11 mouse cellular contexts compared by ENCODE assay signal in the genomic region with DNA sequence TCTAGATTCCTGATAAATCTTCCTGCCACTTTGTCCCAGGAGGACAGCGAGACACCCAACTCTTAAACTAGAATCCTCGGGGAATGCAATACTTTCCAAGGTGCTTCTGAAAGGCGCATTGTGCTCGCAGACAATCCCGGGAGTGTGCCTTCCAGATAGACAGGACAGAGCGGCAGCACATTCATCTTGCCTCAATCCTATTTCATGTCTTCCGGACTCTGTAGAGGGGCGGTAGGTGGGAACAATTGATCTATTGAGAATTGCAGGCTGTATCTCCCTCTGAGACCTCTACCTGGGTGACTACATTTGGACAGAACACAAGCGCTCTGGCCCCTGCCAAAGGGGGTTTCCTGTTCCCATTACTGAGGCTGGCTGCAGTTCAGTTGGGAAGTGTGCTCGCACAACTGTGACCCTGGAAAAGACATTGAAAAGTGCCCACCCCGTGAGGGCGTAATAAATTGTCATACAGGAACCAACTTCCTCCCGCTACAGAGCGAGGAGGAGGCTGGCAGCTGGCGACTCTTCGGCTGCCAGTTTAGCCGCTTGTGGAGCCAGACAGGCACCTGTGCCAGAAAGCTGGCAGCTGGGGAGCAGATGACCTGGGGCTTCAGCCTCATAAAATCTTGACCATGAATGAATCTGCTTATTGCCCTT. TPM values are rescaled to one million over a fixed set of nuclear protein-coding genes. Genes with fewer than 3 reads are reported as not detected.
DNase-seq lines count a peak whose midpoint lies in the region; ATAC-seq lines count a peak whose summit lies in the region.
"Had no signal": no experiment of that assay in that cellular context is flagged by ENCODE, and none has a peak within 500 bp of the region (broad histone marks: within the 10 kb centered on the region; RNA-seq: fewer than 3 reads in every experiment).

No protein-coding gene starts in this region.

- whole genome bisulfite sequencing in forebrain, embryonic 14.5 days: 67% methylated on average over 17 of the region's 17 CpGs
- WGBS in forebrain, embryonic 11.5 days: 79% methylated on average over 17 of the region's 17 CpGs
- WGBS in midbrain, embryonic 14.5 days: 80% methylated on average over 17 of the region's 17 CpGs
- 79% methylated on average over 17 of the region's 17 CpGs for WGBS in midbrain, embryonic 15.5 days
- 61% methylated on average over 17 of the region's 17 CpGs for WGBS in hindbrain, embryonic 16.5 days
- 37% methylated on average over 17 of the region's 17 CpGs for WGBS in neural tube, embryonic 14.5 days

- peak; percentile 59 for DNase-seq in forebrain, embryonic 14.5 days (ENCODE audit: low spot score)
- no peak for DNase-seq in forebrain, embryonic 11.5 days (ENCODE audit: low spot score)
- peak; percentile 29 for DNase-seq in midbrain, embryonic 14.5 days
- DNase-seq in urinary bladder, postnatal 4 days (ENCODE audit: low spot score in 2 of 2): no peak
- no peak for DNase-seq in heart, postnatal 25 days (ENCODE audit: low spot score)
- DNase-seq: heart, postnatal 14 days had no signal

- H3K36me3 ChIP-seq in forebrain, embryonic 14.5 days (ENCODE audit: control insufficient read depth, insufficient read depth, low read length): no peaks in the 10 kb centered on the region
- H3K36me3 ChIP-seq in forebrain, embryonic 11.5 days (ENCODE audit: control insufficient read depth, insufficient read depth, low read length): no peaks in the 10 kb centered on the region
- no peaks in the 10 kb centered on the region for H3K36me3 ChIP-seq in midbrain, embryonic 14.5 days (ENCODE audit: control insufficient read depth, insufficient read depth, low read length)
- no peaks in the 10 kb centered on the region for H3K36me3 ChIP-seq in midbrain, embryonic 15.5 days (replicated peaks)
- no peaks in the 10 kb centered on the region for H3K36me3 ChIP-seq in hindbrain, embryonic 16.5 days (ENCODE audit: control insufficient read depth, insufficient read depth, low read length)
- H3K36me3 ChIP-seq in neural tube, embryonic 14.5 days (ENCODE audit: control insufficient read depth, insufficient read depth, low read length): no peaks in the 10 kb centered on the region
- H3K36me3 ChIP-seq: limb, embryonic 13.5 days had no signal

- H3K4me2 ChIP-seq in forebrain, embryonic 14.5 days (ENCODE audit: low read length): 0 out of 2 replicates have a peak overlapping the region, but pooled peaks have one; percentile 6
- no peak overlapping the region for H3K4me2 ChIP-seq in forebrain, embryonic 11.5 days (ENCODE audit: low read depth, low read length, severe bottlenecking)
- H3K4me2 ChIP-seq in midbrain, embryonic 14.5 days (ENCODE audit: low read length): no peak overlapping the region
- no peak overlapping the region for H3K4me2 ChIP-seq in midbrain, embryonic 15.5 days
- peak overlapping the region; percentile 32 for H3K4me2 ChIP-seq in hindbrain, embryonic 16.5 days (ENCODE audit: low read length)
- peak overlapping the region; percentile 25 for H3K4me2 ChIP-seq in neural tube, embryonic 14.5 days (ENCODE audit: low read depth, low read length)
- H3K4me2 ChIP-seq: limb, embryonic 13.5 days had no signal

- H3K4me1 ChIP-seq in forebrain, embryonic 14.5 days (ENCODE audit: control insufficient read depth, insufficient read depth, low read length): peaks cover 3% of the 10 kb centered on the region; the same call in 1 of the 2 replicates
- H3K4me1 ChIP-seq in forebrain, embryonic 11.5 days (replicated peaks; ENCODE audit: control insufficient read depth, insufficient read depth, low read length): no peaks in the 10 kb centered on the region
- no peaks in the 10 kb centered on the region for H3K4me1 ChIP-seq in midbrain, embryonic 14.5 days (ENCODE audit: control insufficient read depth, insufficient read depth, low read length)
- H3K4me1 ChIP-seq in midbrain, embryonic 15.5 days: peaks cover 11% of the 10 kb centered on the region
- peaks cover 6% of the 10 kb centered on the region for H3K4me1 ChIP-seq in hindbrain, embryonic 16.5 days (ENCODE audit: control insufficient read depth, insufficient read depth, low read depth, low read length)
- H3K4me1 ChIP-seq in neural tube, embryonic 14.5 days (ENCODE audit: control insufficient read depth, insufficient read depth, low read length): peaks cover 2% of the 10 kb centered on the region; the same call in 1 of the 2 replicates

- no peaks in the 10 kb centered on the region for H3K27me3 ChIP-seq in forebrain, embryonic 14.5 days (replicated peaks; ENCODE audit: control insufficient read depth, insufficient read depth, low read length)
- H3K27me3 ChIP-seq in forebrain, embryonic 11.5 days (ENCODE audit: control insufficient read depth, insufficient read depth, low read length): no peaks in the 10 kb centered on the region
- no peaks in the 10 kb centered on the region for H3K27me3 ChIP-seq in midbrain, embryonic 14.5 days (ENCODE audit: control insufficient read depth, insufficient read depth, low read length)
- no peaks in the 10 kb centered on the region for H3K27me3 ChIP-seq in midbrain, embryonic 15.5 days (replicated peaks)
- H3K27me3 ChIP-seq in hindbrain, embryonic 16.5 days (replicated peaks; ENCODE audit: control insufficient read depth, insufficient read depth, low read length): no peaks in the 10 kb centered on the region
- H3K27me3 ChIP-seq in neural tube, embryonic 14.5 days (ENCODE audit: control insufficient read depth, insufficient read depth, low read length): no peaks in the 10 kb centered on the region

- intact Hi-C loops in heart, postnatal 25 days (cut with DNase I): no loop called here

- no peak overlapping the region for H3K27ac ChIP-seq in forebrain, embryonic 14.5 days (ENCODE audit: low read depth, low read length)
- no peak overlapping the region for H3K27ac ChIP-seq in forebrain, embryonic 11.5 days (ENCODE audit: low read depth, low read length)
- no peak overlapping the region for H3K27ac ChIP-seq in midbrain, embryonic 14.5 days (replicated peaks; ENCODE audit: low read depth, low read length)
- H3K27ac ChIP-seq in midbrain, embryonic 15.5 days: no peak overlapping the region
- H3K27ac ChIP-seq in hindbrain, embryonic 16.5 days (ENCODE audit: low read depth, low read length): no peak overlapping the region
- no peak overlapping the region for H3K27ac ChIP-seq in neural tube, embryonic 14.5 days (ENCODE audit: low read depth, low read length)
- H3K27ac ChIP-seq: limb, embryonic 13.5 days had no signal

- no peak overlapping the region for H3K4me3 ChIP-seq in forebrain, embryonic 14.5 days (ENCODE audit: low read depth, low read length)
- H3K4me3 ChIP-seq in forebrain, embryonic 11.5 days (ENCODE audit: low read depth, low read length): no peak overlapping the region
- H3K4me3 ChIP-seq in midbrain, embryonic 14.5 days (replicated peaks; ENCODE audit: low read depth, low read length): no peak overlapping the region
- no peak overlapping the region for H3K4me3 ChIP-seq in midbrain, embryonic 15.5 days
- no peak overlapping the region for H3K4me3 ChIP-seq in hindbrain, embryonic 16.5 days (ENCODE audit: low read length)
- H3K4me3 ChIP-seq in neural tube, embryonic 14.5 days (ENCODE audit: low read depth, low read length): no peak overlapping the region
- H3K4me3 ChIP-seq: limb, embryonic 13.5 days had no signal

- ATAC-seq in forebrain, embryonic 14.5 days: no peak; the same call in 1 of the 2 replicates
- ATAC-seq in forebrain, embryonic 11.5 days (replicated peaks; ENCODE audit: low FRiP score): no peak
- ATAC-seq in midbrain, embryonic 14.5 days (ENCODE audit: low FRiP score, low TSS enrichment): no peak
- ATAC-seq in midbrain, embryonic 15.5 days (replicated peaks): no peak
- peak; percentile 69; the same call in 1 of the 2 replicates for ATAC-seq in hindbrain, embryonic 16.5 days
- peak; percentile 58; the same call in 1 of the 2 replicates for ATAC-seq in neural tube, embryonic 14.5 days (ENCODE audit: low read depth)

- H3K9ac ChIP-seq in forebrain, embryonic 14.5 days (ENCODE audit: low read length): no peak overlapping the region
- H3K9ac ChIP-seq in forebrain, embryonic 11.5 days (ENCODE audit: low read length): no peak overlapping the region
- H3K9ac ChIP-seq in midbrain, embryonic 14.5 days (replicated peaks; ENCODE audit: low read length): no peak overlapping the region
- H3K9ac ChIP-seq in midbrain, embryonic 15.5 days: no peak overlapping the region
- no peak overlapping the region; the same call in 1 of the 2 replicates for H3K9ac ChIP-seq in hindbrain, embryonic 16.5 days (ENCODE audit: low read depth, low read length)
- no peak overlapping the region for H3K9ac ChIP-seq in neural tube, embryonic 14.5 days (replicated peaks; ENCODE audit: low read depth, low read length)
- H3K9ac ChIP-seq: limb, embryonic 13.5 days had no signal

- 0 out of 2 replicates have a peak, but pooled peaks cover 5% of the 10 kb centered on the region for H3K9me3 ChIP-seq in forebrain, embryonic 14.5 days (replicated peaks; ENCODE audit: control insufficient read depth, low read length)
- no peaks in the 10 kb centered on the region for H3K9me3 ChIP-seq in forebrain, embryonic 11.5 days (ENCODE audit: control insufficient read depth, low read length)
- no peaks in the 10 kb centered on the region for H3K9me3 ChIP-seq in midbrain, embryonic 14.5 days (ENCODE audit: control insufficient read depth, low read length)
- H3K9me3 ChIP-seq in midbrain, embryonic 15.5 days: no peaks in the 10 kb centered on the region
- 0 out of 2 replicates have a peak, but pooled peaks cover 4% of the 10 kb centered on the region for H3K9me3 ChIP-seq in hindbrain, embryonic 16.5 days (ENCODE audit: control insufficient read depth, low read length)
- H3K9me3 ChIP-seq in neural tube, embryonic 14.5 days (ENCODE audit: control insufficient read depth, low read length): no peaks in the 10 kb centered on the region
- H3K9me3 ChIP-seq: limb, embryonic 13.5 days had no signal

RNA-seq across cellular contexts. Expression of a gene that starts 45.0 kb away (rescaled TPM):
- polyA plus RNA-seq in forebrain, embryonic 14.5 days (2014; fragmentation: Nextera tagmentation; extraction: Ambion mirVana): not detected in 2 replicates
- not detected in 2 replicates for polyA plus RNA-seq in forebrain, embryonic 11.5 days (2014; fragmentation: Nextera tagmentation; extraction: Ambion mirVana)
- polyA plus RNA-seq in midbrain, embryonic 14.5 days (2014; fragmentation: Nextera tagmentation; extraction: Ambion mirVana): 0.31 TPM in 1 of 2 replicates, not detected in the other
- polyA plus RNA-seq in midbrain, embryonic 15.5 days (2015; fragmentation: Nextera tagmentation; extraction: Ambion mirVana): not detected in 2 replicates
- polyA plus RNA-seq in hindbrain, embryonic 16.5 days (2015; fragmentation: Nextera tagmentation; extraction: Ambion mirVana): 0.43 TPM in 1 of 2 replicates, not detected in the other
- polyA plus RNA-seq in neural tube, embryonic 14.5 days (2014; fragmentation: Nextera tagmentation; extraction: Ambion mirVana): 0.75 TPM in 1 of 2 replicates, not detected in the other
- not detected for total RNA-seq in heart, postnatal 25 days (2021)
- total RNA-seq: heart, postnatal 14 days had no signal
- polyA plus RNA-seq: limb, embryonic 13.5 days; small intestine, adult 2 months had no signal

RNA-seq across cellular contexts. Expression of a gene that starts 52.6 kb away (rescaled TPM):
- polyA plus RNA-seq in forebrain, embryonic 14.5 days (2014; fragmentation: Nextera tagmentation; extraction: Ambion mirVana): 11.4 and 13.0 TPM in 2 replicates
- polyA plus RNA-seq in forebrain, embryonic 11.5 days (2014; fragmentation: Nextera tagmentation; extraction: Ambion mirVana): 14.3 and 14.4 TPM in 2 replicates
- polyA plus RNA-seq in midbrain, embryonic 14.5 days (2014; fragmentation: Nextera tagmentation; extraction: Ambion mirVana): 11.5 and 13.8 TPM in 2 replicates
- polyA plus RNA-seq in midbrain, embryonic 15.5 days (2015; fragmentation: Nextera tagmentation; extraction: Ambion mirVana): 12.6 and 13.2 TPM in 2 replicates
- polyA plus RNA-seq in hindbrain, embryonic 16.5 days (2015; fragmentation: Nextera tagmentation; extraction: Ambion mirVana): 11.4 and 14.3 TPM in 2 replicates
- polyA plus RNA-seq in neural tube, embryonic 14.5 days (2014; fragmentation: Nextera tagmentation; extraction: Ambion mirVana): 10.7 and 13.6 TPM in 2 replicates
- total RNA-seq in heart, postnatal 25 days (2021): 1 to 10 TPM; 6.0 to 6.3 TPM

Comparison
In these comparisons a context has a peak if more than half of its experiments do, and no peak if none do; other contexts are left out.
1. DNase-seq: peak in forebrain, embryonic 14.5 days (single experiment) and midbrain, embryonic 14.5 days (single experiment); none in forebrain, embryonic 11.5 days (single experiment), urinary bladder, postnatal 4 days (0 of 2) and heart, postnatal 25 days (single experiment).
2. H3K4me2 ChIP-seq: peak in forebrain, embryonic 14.5 days (single experiment), hindbrain, embryonic 16.5 days (single experiment) and neural tube, embryonic 14.5 days (single experiment); none in forebrain, embryonic 11.5 days (single experiment), midbrain, embryonic 14.5 days (single experiment) and midbrain, embryonic 15.5 days (single experiment).
3. ATAC-seq: peak in hindbrain, embryonic 16.5 days (single experiment) and neural tube, embryonic 14.5 days (single experiment); none in forebrain, embryonic 14.5 days (single experiment), forebrain, embryonic 11.5 days (single experiment), midbrain, embryonic 14.5 days (single experiment) and midbrain, embryonic 15.5 days (single experiment).